Mouse (Mus musculus) lung, embryonic 15.5 days (tissue): ENCODE measurements around the gene Dusp6. TPM values are rescaled to one million over a fixed set of nuclear protein-coding genes. Genes with fewer than 3 reads are reported as not detected.

ENCODE experiments used
- ATAC-seq: fragments of 200-750 bp; cut with Nextera tagmentation; 2 replicates; pipeline ENCODE4 v1.8.0; 2017; ENCODE audit warnings: moderate number of reproducible peaks, borderline replicate concordance; ENCODE audit not compliant: low FRiP score, low TSS enrichment; ENCODE audit errors: extremely low read depth
- H3K27ac ChIP-seq: fragments of 300-500 bp; sonication (generic); 2 replicates; pipeline ENCODE4 v1.5.1; 2015; ENCODE audit warnings: moderate library complexity, mild to moderate bottlenecking, inconsistent platforms
- H3K27me3 ChIP-seq: fragments of 300-500 bp; sonication (generic); 2 replicates; pipeline ENCODE4 v1.6.1; 2015; ENCODE audit warnings: inconsistent platforms
- H3K36me3 ChIP-seq: fragments of 300-500 bp; sonication (generic); 2 replicates; pipeline ENCODE4 v1.6.1; 2015; ENCODE audit warnings: inconsistent platforms
- H3K4me1 ChIP-seq: fragments of 300-500 bp; sonication (generic); 2 replicates; pipeline ENCODE4 v1.6.1; 2015; ENCODE audit warnings: inconsistent platforms
- H3K4me2 ChIP-seq: fragments of 300-500 bp; sonication (generic); 2 replicates; pipeline ENCODE4 v1.6.1; 2015; ENCODE audit warnings: inconsistent platforms, mild to moderate bottlenecking, moderate library complexity
- H3K4me3 ChIP-seq: fragments of 300-500 bp; sonication (generic); 2 replicates; pipeline ENCODE4 v1.5.1; 2015; ENCODE audit warnings: mild to moderate bottlenecking, inconsistent platforms
- H3K9ac ChIP-seq: fragments of 300-500 bp; sonication (generic); 2 replicates; pipeline ENCODE4 v1.6.1; 2015; ENCODE audit warnings: inconsistent platforms
- H3K9me3 ChIP-seq: fragments of 300-500 bp; sonication (generic); 2 replicates; pipeline ENCODE4 v1.6.1; 2016; ENCODE audit warnings: inconsistent platforms
- WGBS: fragments of 180-500 bp; shearing (Covaris S2); methylation state at CpG from one replicate; pipeline ENCODE4 v1.1.7; 2015; 5-methylcytosine and 5-hydroxymethylcytosine counted together
- polyA plus RNA-seq: library from polyadenylated mRNA; unstranded; fragments of >200 nt; fragmentation: Nextera tagmentation; extraction: Ambion mirVana; gene quantifications from 2 replicates; pipeline ENCODE4 v1.2.1, GENCODE M21; 2015

Dusp6 gene
- polyA plus RNA-seq, 1 experiment from 2014 or later, result 73.6 TPM

- H3K27ac ChIP-seq, result no peak overlapping the region
- WGBS, result 84% methylated on average over 10 of the region's 10 CpGs
These were observed 47.2 kb downstream of the Dusp6 start for GRCm38 (mm10) chr10:99310204-99310603.

DNA sequence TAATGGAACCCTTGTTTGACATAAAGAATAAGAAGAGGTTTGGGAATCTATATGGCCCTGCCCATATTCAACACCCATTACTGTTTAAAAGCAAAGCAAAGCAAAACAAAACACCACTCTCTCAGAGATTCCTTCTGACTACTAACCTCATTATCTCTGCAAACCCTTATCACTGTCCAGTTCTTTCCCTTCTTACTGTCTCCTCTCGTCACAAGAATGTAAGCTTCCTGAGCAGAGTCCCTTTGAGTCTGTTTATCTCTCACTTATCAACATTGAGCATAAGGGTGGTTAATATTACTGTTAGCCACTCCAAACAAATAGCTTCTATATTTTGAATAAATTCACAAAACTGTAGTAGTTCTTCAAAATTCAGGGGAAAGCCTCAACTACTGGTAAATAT lies 48.9 kb downstream of the Dusp6 start:
- H3K27me3 ChIP-seq, result no peaks in the 10 kb centered on the region

More at GRCm38 (mm10) chr10:99310204-99310603, 47.2 kb downstream of the Dusp6 start:
- no peaks in the 10 kb centered on the region for H3K27me3 ChIP-seq
- H3K9ac ChIP-seq, result no peak overlapping the region
- H3K4me1 ChIP-seq, result peaks cover 7% of the 10 kb centered on the region; the same call in 1 of the 2 replicates
- H3K9me3 ChIP-seq, result no peaks in the 10 kb centered on the region
- no peak overlapping the region for H3K4me2 ChIP-seq
- no peaks in the 10 kb centered on the region for H3K36me3 ChIP-seq
- ATAC-seq, result no peak
- H3K4me3 ChIP-seq, result no peak overlapping the region

DNA sequence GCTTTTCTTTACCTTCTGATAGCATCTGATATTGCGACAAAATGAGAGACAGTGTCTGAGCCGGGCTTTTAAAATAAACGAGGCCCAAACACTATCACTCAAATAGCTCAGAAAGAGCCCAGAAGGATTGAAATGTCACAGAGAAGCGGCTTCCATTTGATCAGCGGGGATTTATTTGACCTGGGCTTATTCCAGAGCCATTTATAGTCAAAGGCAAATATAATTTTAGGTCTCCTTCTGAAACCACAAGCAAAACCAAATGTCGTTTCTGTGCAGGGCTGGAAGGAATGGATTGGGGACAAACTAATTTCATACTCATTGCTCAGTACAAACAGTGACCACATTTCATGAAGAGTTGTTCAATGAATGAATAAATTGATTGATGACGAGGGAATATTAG lies 51.3 kb downstream of the Dusp6 start:
- Histone ChIP-seq H3K4me2 (no peak overlapping the region), H3K9me3 (no peaks in the 10 kb centered on the region), H3K4me1 (peaks cover 7% of the 10 kb centered on the region; the same call in 1 of the 2 replicates), H3K27me3 (no peaks in the 10 kb centered on the region), H3K4me3 (no peak overlapping the region), H3K27ac (no peak overlapping the region), H3K9ac (no peak overlapping the region), H3K36me3 (no peaks in the 10 kb centered on the region)
- no peak for ATAC-seq
- 43% methylated on average over 7 of the region's 7 CpGs for WGBS

More for the DNA sequence above, 48.9 kb downstream of the Dusp6 start:
- Histone ChIP-seq H3K4me2 (no peak overlapping the region), H3K9me3 (no peaks in the 10 kb centered on the region), H3K9ac (no peak overlapping the region), H3K36me3 (no peaks in the 10 kb centered on the region), H3K4me3 (no peak overlapping the region), H3K27ac (no peak overlapping the region), H3K4me1 (peaks cover 7% of the 10 kb centered on the region; the same call in 1 of the 2 replicates)
- WGBS, result 50% methylated on average over 1 of the region's 1 CpGs
- no peak for ATAC-seq

DNA sequence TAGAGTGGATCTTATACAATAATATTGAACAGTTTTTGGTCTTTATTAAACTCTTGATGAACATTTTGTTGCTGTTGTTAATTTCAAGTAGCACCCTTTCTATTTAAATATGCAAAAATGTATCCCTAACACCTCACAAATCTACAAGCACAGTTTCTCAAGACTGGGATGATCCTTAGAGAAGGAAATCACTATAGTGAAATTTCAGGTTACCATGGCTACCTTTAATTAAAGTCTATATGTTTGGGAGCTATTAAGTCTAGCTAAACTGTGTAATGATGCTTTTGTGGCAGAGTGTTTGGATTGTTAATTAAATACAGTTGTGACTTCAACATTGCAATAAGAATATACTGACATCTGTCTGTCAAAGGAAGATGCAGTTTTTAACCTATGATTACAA lies 54.0 kb downstream of the Dusp6 start:
- Histone ChIP-seq H3K4me1 (peaks cover 6% of the 10 kb centered on the region; the same call in 1 of the 2 replicates), H3K27ac (no peak overlapping the region), H3K4me2 (no peak overlapping the region), H3K4me3 (no peak overlapping the region), H3K36me3 (no peaks in the 10 kb centered on the region), H3K27me3 (no peaks in the 10 kb centered on the region), H3K9me3 (no peaks in the 10 kb centered on the region), H3K9ac (no peak overlapping the region)
- ATAC-seq, result no peak

Other genes with a start within 250 kb of the Dusp6 start
- 19.1 and 19.5 TPM in 2 replicates for gene Poc1b, start 156.2 kb upstream of the Dusp6 start, polyA plus RNA-seq
- 13.7 and 14.9 TPM in 2 replicates for gene Galnt4, start 155.1 kb upstream of the Dusp6 start, polyA plus RNA-seq
- gene Phxr2, start 136.9 kb upstream of the Dusp6 start, polyA plus RNA-seq, result not detected in 2 replicates